Mouse (Mus musculus): ENCODE measurements around the gene Nup188.

The Nup188 gene

GRCm38 (mm10) chr2:30285004-30285403 lies 1.2 kb upstream of the Nup188 start:
- DNase-seq (ENCODE audit: low spot score in 2 of 2) = no peak

GRCm38 (mm10) chr2:30285416-30286181 lies 598 bp upstream of the Nup188 start:
- no peak for DNase-seq (ENCODE audit: low spot score in 2 of 2)

DNA sequence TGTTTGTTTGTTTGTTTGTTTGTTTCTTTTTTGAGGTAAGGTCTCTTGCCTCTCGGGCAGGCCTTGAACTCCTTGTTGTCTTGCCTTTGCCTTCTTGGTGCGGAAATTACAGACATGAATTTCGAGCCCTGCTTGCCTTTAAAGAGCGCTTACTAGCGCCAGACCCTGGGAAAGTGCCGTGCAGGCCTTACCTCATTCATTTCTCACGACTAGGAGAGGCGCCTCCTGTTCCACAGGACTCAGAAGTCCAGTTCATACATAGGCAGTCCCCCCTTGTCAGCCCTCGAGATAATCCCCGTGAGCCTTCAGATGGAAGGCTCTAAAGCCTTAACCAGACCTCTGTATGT lies 803 bp downstream of the Nup188 start:
- DNase-seq (ENCODE audit: low spot score in 2 of 2) = no peak

DNA sequence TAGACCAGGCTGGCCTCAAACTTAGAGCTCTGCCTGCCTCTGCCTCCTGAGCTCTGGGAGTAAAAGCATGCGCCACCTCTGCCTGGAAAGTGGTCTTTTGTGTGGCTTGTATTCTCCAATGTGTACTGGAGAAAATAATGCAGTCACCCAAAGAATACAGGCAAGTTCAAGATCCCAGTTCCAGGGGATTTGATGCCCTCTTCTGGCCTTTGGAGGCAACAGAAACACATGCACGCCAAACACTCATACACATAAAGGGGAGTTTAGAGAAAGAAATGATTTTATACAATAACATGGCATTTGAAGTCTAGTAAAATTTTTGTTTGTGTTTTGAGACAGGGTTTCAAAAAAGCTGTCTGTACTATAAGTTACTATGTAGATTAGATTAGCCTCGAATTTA lies 13.3 kb downstream of the Nup188 start:
- DNase-seq (ENCODE audit: low spot score in 2 of 2) = no peak

GRCm38 (mm10) chr2:30299966-30300365 lies 13.8 kb downstream of the Nup188 start:
- DNase-seq (ENCODE audit: low spot score in 2 of 2) = no peak

- no peak for DNase-seq (ENCODE audit: low spot score in 2 of 2)
These were observed 19.9 kb downstream of the Nup188 start for GRCm38 (mm10) chr2:30306087-30306486.

DNA sequence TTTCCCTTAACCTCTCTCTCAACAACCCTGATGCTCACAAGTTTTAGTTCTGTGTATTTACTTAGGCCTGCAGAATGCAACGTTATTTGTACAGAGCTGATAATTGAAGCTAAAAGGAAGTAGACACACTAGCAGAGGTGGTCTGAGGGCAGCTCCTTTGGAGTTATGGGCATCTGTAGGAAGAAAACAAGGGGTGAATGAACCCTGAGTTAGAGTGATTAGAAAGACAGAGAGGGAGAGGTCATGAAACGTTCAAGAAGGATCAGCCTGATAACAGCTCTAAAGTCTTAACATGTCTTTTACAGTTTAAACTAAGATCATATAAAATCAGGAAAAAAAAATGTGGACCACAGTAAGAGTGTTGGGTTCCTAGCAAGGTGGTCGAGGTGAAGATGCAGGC lies 23.2 kb downstream of the Nup188 start:
- no peak for DNase-seq (ENCODE audit: low spot score in 2 of 2)

DNA sequence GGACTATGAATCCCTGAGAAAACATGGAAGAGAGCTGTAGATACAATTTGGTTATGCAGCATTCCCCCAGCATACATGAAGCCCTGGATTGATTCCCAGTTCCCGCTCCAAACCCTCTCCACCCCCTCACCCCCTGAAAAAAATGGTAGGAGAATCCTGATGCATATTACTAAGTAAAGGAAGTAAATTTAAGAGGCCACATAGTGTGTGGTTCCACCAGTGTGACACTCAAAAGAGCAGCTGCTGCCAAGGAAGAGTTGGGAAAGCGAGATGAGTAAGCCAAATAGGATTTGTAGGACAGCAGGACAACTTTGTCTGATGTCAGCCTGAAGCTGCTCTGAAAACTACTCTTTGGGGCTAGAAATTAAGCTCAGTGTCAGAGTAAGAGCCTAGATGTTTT lies 25.3 kb downstream of the Nup188 start:
- DNase-seq (ENCODE audit: low spot score in 2 of 2) = no peak

GRCm38 (mm10) chr2:30316136-30316535 lies 29.9 kb downstream of the Nup188 start:
- no peak for DNase-seq (ENCODE audit: low spot score in 2 of 2)

- DNase-seq (ENCODE audit: low spot score in 2 of 2) = no peak
These were observed 30.8 kb downstream of the Nup188 start for GRCm38 (mm10) chr2:30316955-30317354.

GRCm38 (mm10) chr2:30319260-30319659 lies 33.1 kb downstream of the Nup188 start:
- no peak for DNase-seq (ENCODE audit: low spot score in 2 of 2)

DNA sequence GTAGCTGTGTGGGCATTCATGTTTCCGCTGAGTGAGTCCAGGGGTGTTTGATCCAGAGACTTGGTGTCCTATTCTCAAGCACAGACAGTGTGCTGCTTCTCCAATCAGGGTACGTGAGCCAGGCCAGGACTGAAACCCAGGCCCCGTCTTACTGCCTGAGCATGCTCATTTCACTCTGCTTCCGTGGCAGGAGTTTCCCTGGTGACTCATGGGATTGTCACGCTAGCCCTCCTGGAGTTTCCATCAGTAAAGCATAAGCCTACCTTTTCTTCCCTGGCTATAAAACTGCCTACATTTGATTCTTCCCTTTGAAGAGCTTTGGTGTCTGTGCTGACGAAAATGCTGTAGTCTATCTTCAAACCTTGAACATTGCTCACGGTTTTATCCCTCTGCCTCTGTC lies 36.9 kb downstream of the Nup188 start:
- no peak for DNase-seq (ENCODE audit: low spot score in 2 of 2)

DNA sequence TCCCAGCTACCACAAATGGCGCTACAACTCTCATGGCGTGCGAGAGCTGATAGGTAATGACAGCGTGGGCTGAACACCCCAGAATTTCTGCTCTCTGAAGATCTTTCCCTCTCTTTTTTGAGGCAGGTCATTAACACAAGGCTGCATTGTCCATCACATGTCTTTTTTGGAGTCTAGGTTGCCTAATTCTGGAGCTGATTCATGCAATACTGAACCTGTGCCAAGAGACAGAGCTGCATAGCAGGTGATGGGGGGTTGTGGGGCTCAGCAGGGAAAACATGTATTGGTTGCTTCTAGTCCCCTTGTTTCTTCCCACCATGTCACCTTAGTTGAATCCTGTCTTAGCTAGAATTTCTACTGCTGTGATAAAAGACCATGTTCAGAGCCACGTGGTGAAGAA lies 39.1 kb downstream of the Nup188 start:
- no peak for DNase-seq (ENCODE audit: low spot score in 2 of 2)

- no peak for DNase-seq (ENCODE audit: low spot score in 2 of 2)
These were observed 41.1 kb downstream of the Nup188 start for GRCm38 (mm10) chr2:30327276-30327675.

GRCm38 (mm10) chr2:30328791-30329190 lies 42.6 kb downstream of the Nup188 start:
- no peak for DNase-seq (ENCODE audit: low spot score in 2 of 2)

- no peak for DNase-seq (ENCODE audit: low spot score in 2 of 2)
These were observed 49.1 kb downstream of the Nup188 start for GRCm38 (mm10) chr2:30335324-30335723.

DNA sequence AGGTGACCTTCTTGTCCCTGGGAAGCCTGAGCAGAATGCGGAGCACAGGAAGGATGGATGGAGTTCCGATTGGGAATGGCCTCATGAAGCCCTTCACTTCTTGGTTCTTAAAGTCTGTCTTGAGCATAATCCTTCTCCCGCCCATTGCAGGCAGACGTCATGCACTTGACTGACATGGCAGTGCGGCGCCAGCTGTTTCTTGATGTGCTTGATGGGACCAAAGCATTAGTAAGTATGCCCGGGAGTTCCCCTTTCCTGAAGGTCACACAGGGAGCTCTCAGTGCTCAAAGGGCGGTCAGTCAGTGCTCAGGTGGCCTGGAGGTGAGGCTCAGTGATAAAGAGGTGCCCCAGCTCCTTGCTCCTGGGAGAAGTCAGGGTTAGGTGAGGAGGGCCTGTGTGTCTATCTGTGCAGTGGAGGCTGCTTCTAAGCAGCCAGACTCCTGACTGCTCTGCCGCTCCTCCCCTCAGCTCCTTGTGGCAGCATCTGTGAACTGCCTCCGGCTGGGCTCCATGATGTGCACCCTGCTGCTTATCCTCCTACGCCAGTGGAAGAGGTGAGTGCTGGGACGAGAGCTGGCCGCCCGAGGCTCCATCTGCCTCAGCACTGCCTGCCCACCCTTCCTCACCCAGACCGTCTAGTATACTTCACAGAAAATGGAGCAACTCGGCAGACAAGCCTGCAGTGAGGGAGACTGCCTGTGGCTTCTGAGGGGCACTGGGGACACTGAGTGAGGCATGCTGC lies 50.1 kb downstream of the Nup188 start:
- DNase-seq (ENCODE audit: low spot score in 2 of 2) = no peak

DNA sequence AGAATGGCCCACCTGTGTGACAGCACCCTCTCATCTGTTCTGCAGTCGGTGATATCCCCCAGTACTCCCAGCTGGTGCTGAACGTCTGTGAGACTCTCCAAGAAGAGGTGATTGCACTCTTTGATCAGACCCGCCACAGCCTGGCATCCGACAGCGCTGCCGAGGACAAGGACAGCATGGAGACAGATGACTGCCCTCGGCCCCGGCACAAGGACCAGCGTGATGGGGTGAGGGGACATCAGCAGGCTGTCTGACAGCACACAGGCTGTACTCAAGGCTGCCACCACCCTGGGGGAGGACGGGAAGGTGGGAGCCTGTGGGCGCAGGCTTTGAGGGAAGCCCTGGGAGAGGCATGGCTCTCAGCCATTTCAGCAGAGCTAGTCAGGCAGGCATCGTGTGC lies 51.0 kb downstream of the Nup188 start:
- no peak for DNase-seq (ENCODE audit: low spot score in 2 of 2)

DNA sequence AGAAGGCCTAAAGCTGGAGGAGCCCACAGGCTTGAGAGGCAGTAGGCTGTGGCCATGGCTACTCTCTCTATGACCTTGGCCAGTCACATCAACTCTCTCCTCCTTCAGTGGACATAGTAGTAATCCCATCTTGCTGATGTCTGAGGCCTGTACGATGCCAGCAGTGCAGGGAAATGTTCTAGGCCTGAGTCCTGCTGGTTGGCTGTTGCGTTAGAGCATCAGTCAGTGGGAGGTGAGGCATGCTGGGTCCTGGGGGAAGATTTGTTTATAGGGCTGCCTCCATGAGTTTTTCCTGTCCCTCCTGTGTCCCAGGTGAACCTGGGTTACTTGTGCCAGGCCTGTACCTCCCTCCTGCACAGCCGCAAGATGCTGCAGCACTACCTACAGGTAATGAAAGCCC lies 55.9 kb downstream of the Nup188 start:
- DNase-seq (ENCODE audit: low spot score in 2 of 2) = no peak

DNA sequence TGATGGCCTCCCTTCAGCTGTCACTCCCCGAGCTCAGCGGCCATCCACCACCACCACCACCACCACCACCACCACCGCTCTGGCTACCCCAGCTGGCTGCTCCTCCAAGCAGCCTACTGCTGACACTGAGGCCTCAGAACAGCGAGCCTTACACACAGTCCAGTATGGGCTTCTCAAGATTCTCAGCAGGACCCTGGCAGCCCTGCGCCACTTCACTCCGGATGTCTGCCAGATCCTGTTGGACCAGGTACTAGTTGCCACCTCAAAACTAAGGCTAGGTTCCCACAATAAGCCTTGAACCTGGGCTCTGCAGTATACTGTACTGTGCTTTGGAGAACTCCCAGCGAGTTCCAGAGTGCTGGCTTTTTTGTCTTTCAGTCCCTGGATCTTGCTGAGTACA lies 56.3 kb downstream of the Nup188 start:
- DNase-seq (ENCODE audit: low spot score in 2 of 2) = no peak

- DNase-seq (ENCODE audit: low spot score in 2 of 2) = no peak
These were observed 57.5 kb downstream of the Nup188 start for GRCm38 (mm10) chr2:30343601-30344137.

DNA sequence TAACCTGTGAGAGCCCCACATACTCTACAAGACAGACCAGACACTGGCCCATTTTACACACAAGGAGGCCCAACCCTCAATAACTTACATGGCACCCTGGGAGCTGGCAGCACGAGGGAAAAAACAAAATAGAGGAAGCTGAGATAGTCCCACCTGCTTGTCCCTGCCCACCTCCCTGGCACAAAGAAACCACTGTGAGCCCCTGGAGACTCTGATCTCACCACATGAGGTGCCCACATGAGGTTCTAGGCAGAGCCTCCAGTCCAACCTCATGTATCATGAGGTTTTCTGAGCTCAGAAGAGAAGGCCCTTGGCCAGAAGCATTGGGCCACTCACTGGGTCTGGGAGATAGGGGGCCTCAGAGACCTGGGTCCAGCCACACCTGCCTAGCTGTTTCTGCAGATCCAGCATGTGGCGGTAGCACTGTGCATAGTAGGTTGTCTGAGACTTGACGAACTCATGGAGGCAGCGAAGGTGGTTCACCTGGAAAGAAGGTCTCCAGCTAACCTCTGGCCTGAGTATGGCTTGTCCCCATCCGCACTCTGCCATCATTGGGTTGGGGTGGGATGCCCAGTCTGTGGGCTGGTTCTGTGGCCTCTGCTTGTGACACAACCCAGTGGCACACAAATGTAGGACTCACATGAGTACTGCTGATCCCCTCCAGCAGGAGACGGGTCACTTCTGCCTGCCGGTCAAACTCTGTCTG lies 59.9 kb downstream of the Nup188 start:
- no peak for DNase-seq (ENCODE audit: low spot score in 2 of 2)

GRCm38 (mm10) chr2:30349196-30349595 lies 63.0 kb downstream of the Nup188 start:
- DNase-seq (ENCODE audit: low spot score in 2 of 2) = no peak
